Mouse (Mus musculus) E14TG2a.4 (cell line): Measurements from ENCODE around the gene Tmem45a.

Experiments
- H3K27me3 ChIP-seq: 2 replicates; pipeline ENCODE4 v1.6.1; 2014; ENCODE audit warnings: low read length, control low read depth; ENCODE audit not compliant: insufficient read depth
- H3K36me3 ChIP-seq: 2 replicates; pipeline ENCODE4 v1.6.1; 2014; ENCODE audit warnings: low read length, control low read depth; ENCODE audit not compliant: insufficient read depth
- H3K4me1 ChIP-seq: replicated peaks from 2 replicates; pipeline ENCODE4 v1.6.1; 2014; ENCODE audit warnings: low read depth, low read length, control low read depth
- H3K4me3 ChIP-seq: replicated peaks from 2 replicates; pipeline ENCODE4 v1.5.1; 2014; ENCODE audit warnings: mild to moderate bottlenecking, low read length
- H3K9me3 ChIP-seq: 2 replicates; pipeline ENCODE4 v1.6.1; 2014; ENCODE audit warnings: low read length, control low read depth
- CTCF ChIP-seq: conservative IDR thresholded peaks from 2 replicates; pipeline ENCODE4 v1.5.1; 2014; ENCODE audit warnings: low read length
- NANOG ChIP-seq: IDR thresholded peaks from 2 replicates; pipeline ENCODE4 v1.6.1; 2014; ENCODE audit warnings: borderline replicate concordance, low read length, mixed read lengths
- POU5F1 ChIP-seq: IDR thresholded peaks from 2 replicates; pipeline ENCODE4 v1.6.1; 2014; ENCODE audit warnings: low read length, borderline replicate concordance

The Tmem45a gene

DNA sequence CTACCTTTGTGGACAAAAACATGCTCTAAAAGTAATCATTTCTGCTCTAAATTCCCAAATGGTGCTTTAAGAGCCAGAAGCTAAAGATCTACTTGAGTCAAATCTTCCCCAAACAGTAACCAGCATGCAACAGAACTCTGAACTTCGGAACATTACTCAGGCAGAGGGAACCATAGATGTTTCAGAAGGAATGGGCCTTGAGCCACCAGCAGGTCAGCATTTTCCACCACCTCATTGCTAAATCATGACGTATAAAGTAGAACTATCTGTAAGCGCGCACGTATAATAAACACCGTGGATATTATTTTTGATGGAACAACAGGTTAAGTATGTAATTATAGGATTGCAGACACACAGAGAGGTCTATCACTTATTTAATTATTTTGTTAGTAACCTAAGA, 1.2 kb downstream of the Tmem45a start:
- H3K36me3 ChIP-seq, result no peaks in the 10 kb centered on the region
- H3K4me1 ChIP-seq, result peaks cover 29% of the 10 kb centered on the region
- no peaks in the 10 kb centered on the region for H3K9me3 ChIP-seq
- peaks cover 7% of the 10 kb centered on the region; the same call in 1 of the 2 replicates for H3K27me3 ChIP-seq
- H3K4me3 ChIP-seq, result no peak overlapping the region
- TF ChIP-seq NANOG, result no peak
- no peak for TF ChIP-seq POU5F1

DNA sequence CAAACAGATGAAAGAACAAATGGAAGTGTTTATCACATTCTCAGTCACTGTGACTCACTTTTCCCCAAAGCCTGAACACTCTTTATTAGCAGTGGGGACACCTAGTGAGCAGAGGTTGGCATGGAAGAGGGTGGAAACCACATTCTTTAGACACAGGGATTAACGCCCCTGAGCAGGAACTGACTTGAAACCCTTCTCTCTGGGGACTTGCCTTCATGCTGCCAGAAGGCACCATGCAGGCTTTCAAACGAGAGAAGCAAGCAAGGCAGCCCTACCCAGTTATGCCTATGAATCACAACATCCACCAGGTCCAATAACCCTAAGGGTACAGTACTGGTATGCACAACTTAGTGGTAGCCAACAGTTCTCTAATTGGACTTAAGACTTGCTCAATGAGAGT, 12.6 kb downstream of the Tmem45a start:
- H3K9me3 ChIP-seq, result 0 out of 2 replicates have a peak, but pooled peaks cover 4% of the 10 kb centered on the region
- TF ChIP-seq CTCF, result no peak
- TF ChIP-seq POU5F1, result no peak
- TF ChIP-seq NANOG, result no peak

DNA sequence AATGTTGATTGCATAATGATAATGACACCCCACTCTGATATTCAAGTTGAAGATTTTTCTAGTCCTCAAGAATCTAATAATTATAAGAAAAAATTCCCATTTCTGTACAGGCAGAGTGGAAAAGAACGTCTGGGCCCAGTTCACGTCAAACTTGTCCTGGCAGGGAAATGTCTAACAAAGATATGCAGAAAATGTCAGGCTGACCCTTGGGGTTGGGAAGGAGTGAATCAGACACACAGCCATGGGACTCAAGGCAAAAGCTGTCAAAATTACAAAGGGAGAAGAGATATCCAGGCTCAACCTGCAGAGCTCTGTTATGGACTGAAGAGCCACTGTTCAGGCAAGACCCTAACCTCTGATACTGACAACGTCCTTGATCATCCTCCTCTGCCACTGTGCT, 15.5 kb downstream of the Tmem45a start:
- Histone ChIP-seq H3K27me3 (no peaks in the 10 kb centered on the region), H3K4me1 (peaks cover 54% of the 10 kb centered on the region), H3K36me3 (no peaks in the 10 kb centered on the region), H3K9me3 (0 out of 2 replicates have a peak, but pooled peaks cover 4% of the 10 kb centered on the region), H3K4me3 (no peak overlapping the region)
- TF ChIP-seq CTCF (no peak), POU5F1 (no peak), NANOG (no peak)

More for the DNA sequence above, 12.6 kb downstream of the Tmem45a start:
- no peaks in the 10 kb centered on the region for H3K36me3 ChIP-seq
- peaks cover 38% of the 10 kb centered on the region for H3K4me1 ChIP-seq
- no peaks in the 10 kb centered on the region for H3K27me3 ChIP-seq
- H3K4me3 ChIP-seq, result no peak overlapping the region

DNA sequence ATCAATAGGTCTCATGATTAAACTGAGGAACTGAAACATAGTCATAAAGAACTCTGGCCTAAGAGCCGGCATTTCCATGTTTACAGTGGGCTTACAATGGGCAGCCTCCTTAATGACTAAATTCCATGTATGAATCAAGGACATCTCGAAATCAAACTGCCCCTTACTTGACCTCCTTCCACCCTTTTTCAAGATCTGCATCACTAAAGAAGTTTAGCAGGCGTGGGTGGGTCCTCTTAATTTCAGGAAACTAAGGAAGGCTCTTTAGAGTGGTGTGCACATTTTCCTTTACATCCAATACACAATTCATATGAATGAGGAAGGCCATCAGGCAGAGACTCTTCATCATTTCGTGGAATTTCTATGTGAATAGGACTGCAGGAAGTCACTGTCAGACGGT, 17.6 kb downstream of the Tmem45a start:
- H3K9me3 ChIP-seq, result 0 out of 2 replicates have a peak, but pooled peaks cover 4% of the 10 kb centered on the region
- no peak overlapping the region for H3K4me3 ChIP-seq
- H3K4me1 ChIP-seq, result peaks cover 41% of the 10 kb centered on the region
- no peak for TF ChIP-seq CTCF
- no peak for TF ChIP-seq POU5F1
- no peak; the same call in 1 of the 2 replicates for TF ChIP-seq NANOG
- no peaks in the 10 kb centered on the region for H3K27me3 ChIP-seq
- no peaks in the 10 kb centered on the region for H3K36me3 ChIP-seq

DNA sequence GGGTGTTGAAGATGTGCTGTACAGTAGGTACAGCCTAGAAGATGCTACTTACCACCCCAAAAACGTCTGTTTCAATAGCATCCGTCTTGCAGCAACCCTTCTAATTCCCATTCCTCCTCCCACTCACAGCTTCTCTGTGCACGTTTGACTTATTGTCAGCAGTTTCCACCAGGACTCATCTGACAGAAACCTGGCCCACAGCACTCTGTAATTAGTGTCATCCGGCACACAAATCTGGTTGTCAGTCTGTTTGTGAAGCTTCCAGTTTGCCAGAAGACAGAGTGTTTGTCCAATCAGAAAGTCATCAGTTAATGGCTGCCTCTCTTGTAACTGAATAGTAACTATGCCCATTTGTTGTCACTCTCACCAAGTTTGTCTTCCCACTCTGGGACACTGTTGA, 18.4 kb downstream of the Tmem45a start:
- no peak for TF ChIP-seq NANOG
- TF ChIP-seq POU5F1, result no peak
- no peak for TF ChIP-seq CTCF
- 0 out of 2 replicates have a peak, but pooled peaks cover 4% of the 10 kb centered on the region for H3K9me3 ChIP-seq

DNA sequence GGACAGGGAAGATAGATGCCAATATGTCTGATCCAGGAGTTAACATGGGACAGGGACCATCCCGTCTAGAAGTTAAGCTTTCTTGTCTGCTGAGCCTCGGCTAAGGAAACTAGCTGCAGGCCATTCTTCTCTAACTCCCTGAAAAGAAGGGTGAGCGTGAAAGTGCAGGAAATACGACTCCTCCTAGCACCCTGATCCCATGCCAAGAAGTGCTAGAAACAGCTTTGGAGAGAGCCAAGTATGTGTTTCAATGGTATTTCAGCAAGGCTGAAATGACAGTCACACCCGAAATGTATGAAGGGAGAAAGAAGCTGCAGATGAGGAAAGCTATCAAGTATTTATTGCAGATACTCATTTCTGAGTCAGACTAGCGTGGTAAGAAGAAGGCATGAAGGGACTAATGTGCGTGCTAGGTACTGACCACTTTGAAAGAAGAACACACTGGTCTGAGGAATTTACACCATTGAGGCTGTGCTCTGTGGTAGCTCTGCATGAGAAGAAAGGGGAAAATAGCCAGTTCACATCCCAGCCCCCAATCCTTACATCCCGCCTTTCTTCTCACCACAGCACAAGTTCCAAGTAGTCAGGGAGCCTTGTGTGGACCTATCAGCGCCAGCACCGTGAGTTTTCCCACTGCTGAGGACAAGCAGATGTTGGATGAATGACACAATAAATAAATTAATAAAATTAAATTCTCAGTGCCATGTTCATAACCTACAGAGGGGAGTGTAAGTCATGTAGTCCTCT, 33.0 kb downstream of the Tmem45a start:
- Histone ChIP-seq H3K4me3 (no peak overlapping the region), H3K36me3 (no peaks in the 10 kb centered on the region), H3K27me3 (no peaks in the 10 kb centered on the region), H3K9me3 (no peaks in the 10 kb centered on the region), H3K4me1 (no peaks in the 10 kb centered on the region)
- TF ChIP-seq CTCF (no peak), NANOG (no peak), POU5F1 (no peak)

More for the DNA sequence above, 18.4 kb downstream of the Tmem45a start:
- H3K36me3 ChIP-seq, result no peaks in the 10 kb centered on the region
- H3K27me3 ChIP-seq, result no peaks in the 10 kb centered on the region
- H3K4me3 ChIP-seq, result no peak overlapping the region
- H3K4me1 ChIP-seq, result peaks cover 33% of the 10 kb centered on the region

DNA sequence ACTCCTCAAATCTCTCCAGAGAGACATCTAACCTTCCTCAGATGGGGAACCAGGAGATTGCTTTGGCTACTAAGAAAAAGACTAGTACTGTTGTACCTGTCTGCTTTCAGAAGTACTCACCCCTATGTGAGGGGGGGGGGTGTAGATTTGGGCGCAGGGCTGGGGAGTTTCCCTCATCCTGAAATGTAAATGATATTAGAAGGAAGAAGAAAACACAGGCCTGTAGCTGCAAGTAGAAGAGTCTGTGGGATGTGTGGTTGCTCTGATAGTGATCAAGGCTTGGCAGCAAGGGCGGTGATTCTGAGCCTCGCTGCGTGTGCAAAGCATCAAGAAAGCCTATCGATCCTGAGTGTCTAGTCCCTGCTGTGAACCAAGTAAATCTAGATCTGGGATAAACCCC, 43.0 kb downstream of the Tmem45a start:
- Histone ChIP-seq H3K9me3 (no peaks in the 10 kb centered on the region), H3K4me3 (no peak overlapping the region), H3K4me1 (no peaks in the 10 kb centered on the region), H3K27me3 (no peaks in the 10 kb centered on the region), H3K36me3 (no peaks in the 10 kb centered on the region)
- TF ChIP-seq CTCF (no peak), POU5F1 (no peak), NANOG (no peak)

DNA sequence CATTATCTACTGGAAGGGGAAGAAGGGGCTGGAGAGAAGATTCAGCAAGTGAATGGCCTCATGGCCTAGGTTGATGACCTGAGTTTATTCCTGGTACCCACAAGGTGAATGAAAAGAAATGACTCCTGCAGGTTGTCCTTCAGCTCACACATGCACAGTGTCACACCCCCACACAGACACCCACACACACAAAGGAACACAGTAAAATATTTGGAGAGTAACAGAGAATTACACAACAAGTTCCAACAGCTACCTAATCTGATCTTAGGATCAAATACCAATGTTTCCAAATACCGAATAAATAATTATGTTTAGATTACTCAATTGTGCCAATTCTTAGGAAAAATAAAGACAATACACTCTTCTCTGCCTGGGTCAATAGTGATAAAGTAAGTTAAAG, 52.7 kb downstream of the Tmem45a start:
- Histone ChIP-seq H3K4me3 (no peak overlapping the region), H3K4me1 (no peaks in the 10 kb centered on the region), H3K9me3 (peaks cover 18% of the 10 kb centered on the region), H3K36me3 (no peaks in the 10 kb centered on the region), H3K27me3 (no peaks in the 10 kb centered on the region)
- TF ChIP-seq POU5F1, result no peak
- TF ChIP-seq NANOG, result no peak
- no peak for TF ChIP-seq CTCF
